Mouse (Mus musculus) myocyte (in vitro differentiated cells): Measurements from ENCODE around the gene Grik4.

ENCODE experiments used
- CEBPB ChIP-seq: IDR thresholded peaks from 2 replicates; pipeline ENCODE4 v1.6.1; 2011; ENCODE audit warnings: mild to moderate bottlenecking, moderate library complexity; ENCODE audit not compliant: poor library complexity, insufficient read depth, severe bottlenecking
- E2F4 ChIP-seq: IDR thresholded peaks from one replicate; pipeline ENCODE4 v1.6.1; 2011; ENCODE audit warnings: mild to moderate bottlenecking, control low read depth, moderate library complexity; ENCODE audit not compliant: insufficient read depth
- MAX ChIP-seq: IDR thresholded peaks from one replicate; pipeline ENCODE4 v1.6.1; 2011; ENCODE audit warnings: low read depth, mild to moderate bottlenecking, control low read depth
- MYOD1 ChIP-seq, 3 experiments: IDR thresholded peaks; one replicate each; pipeline ENCODE4 v1.6.1; 2011; ENCODE audit warnings: control low read depth in 2 of 3, low read depth in 2 of 3, mild to moderate bottlenecking in 2 of 3, moderate library complexity in 1 of 3; ENCODE audit not compliant: insufficient read length in 2 of 3, control insufficient read depth in 1 of 3
- MYOG ChIP-seq, 3 experiments: IDR thresholded peaks; one replicate each; pipeline ENCODE4 v1.6.1; 2011; ENCODE audit warnings: control low read depth in 2 of 3, low read depth in 2 of 3, mild to moderate bottlenecking in 2 of 3; ENCODE audit not compliant: insufficient read length in 2 of 3, control insufficient read depth in 1 of 3, insufficient read depth in 1 of 3
- POLR2A ChIP-seq: IDR thresholded peaks from one replicate; pipeline ENCODE4 v1.6.1; 2011; ENCODE audit warnings: low read depth, mild to moderate bottlenecking, control low read depth, moderate library complexity; ENCODE audit not compliant: insufficient read length
- POLR2AphosphoS2 ChIP-seq: IDR thresholded peaks from one replicate; pipeline ENCODE4 v1.6.1; 2011; ENCODE audit warnings: low read depth, control low read depth; ENCODE audit not compliant: insufficient read length
- REST ChIP-seq: IDR thresholded peaks from one replicate; pipeline ENCODE4 v1.6.1; 2011; ENCODE audit warnings: mild to moderate bottlenecking, control low read depth, moderate library complexity; ENCODE audit not compliant: insufficient read depth, insufficient read length
- SRF ChIP-seq: IDR thresholded peaks from one replicate; pipeline ENCODE4 v1.6.1; 2011; ENCODE audit warnings: low read depth; ENCODE audit not compliant: control insufficient read depth, insufficient read length
- TCF12 ChIP-seq: IDR thresholded peaks from one replicate; pipeline ENCODE4 v1.6.1; 2011; ENCODE audit warnings: mild to moderate bottlenecking, control low read depth; ENCODE audit not compliant: poor library complexity, insufficient read depth, severe bottlenecking
- TCF3 ChIP-seq: IDR thresholded peaks from one replicate; pipeline ENCODE4 v1.6.1; 2011; ENCODE audit warnings: low read depth, control low read depth; ENCODE audit not compliant: insufficient read length
- USF1 ChIP-seq: IDR thresholded peaks from one replicate; pipeline ENCODE4 v1.6.1; 2011; ENCODE audit warnings: low read depth, mild to moderate bottlenecking, control low read depth, moderate library complexity

GRCm38 (mm10) chr9:42803061-42803491, 141.2 kb downstream of the Grik4 start:
- TF ChIP-seq TCF12 (no peak), MAX (no peak), POLR2A (no peak), CEBPB (no peak), POLR2AphosphoS2 (no peak), USF1 (no peak), MYOD1 (IDR thresholded peaks at IDR 0.05; ENCODE audit: control insufficient read depth in 1 of 3, insufficient read length in 2 of 3, low read depth in 2 of 3) (no peak), E2F4 (no peak), MYOG (IDR thresholded peaks at IDR 0.05; ENCODE audit: control insufficient read depth in 1 of 3, insufficient read depth in 1 of 3, insufficient read length in 2 of 3, low read depth in 2 of 3) (no peak), SRF (no peak), TCF3 (no peak), REST (no peak)
